ENCODE assay signal across 8 mouse cellular contexts in the genomic region with DNA sequence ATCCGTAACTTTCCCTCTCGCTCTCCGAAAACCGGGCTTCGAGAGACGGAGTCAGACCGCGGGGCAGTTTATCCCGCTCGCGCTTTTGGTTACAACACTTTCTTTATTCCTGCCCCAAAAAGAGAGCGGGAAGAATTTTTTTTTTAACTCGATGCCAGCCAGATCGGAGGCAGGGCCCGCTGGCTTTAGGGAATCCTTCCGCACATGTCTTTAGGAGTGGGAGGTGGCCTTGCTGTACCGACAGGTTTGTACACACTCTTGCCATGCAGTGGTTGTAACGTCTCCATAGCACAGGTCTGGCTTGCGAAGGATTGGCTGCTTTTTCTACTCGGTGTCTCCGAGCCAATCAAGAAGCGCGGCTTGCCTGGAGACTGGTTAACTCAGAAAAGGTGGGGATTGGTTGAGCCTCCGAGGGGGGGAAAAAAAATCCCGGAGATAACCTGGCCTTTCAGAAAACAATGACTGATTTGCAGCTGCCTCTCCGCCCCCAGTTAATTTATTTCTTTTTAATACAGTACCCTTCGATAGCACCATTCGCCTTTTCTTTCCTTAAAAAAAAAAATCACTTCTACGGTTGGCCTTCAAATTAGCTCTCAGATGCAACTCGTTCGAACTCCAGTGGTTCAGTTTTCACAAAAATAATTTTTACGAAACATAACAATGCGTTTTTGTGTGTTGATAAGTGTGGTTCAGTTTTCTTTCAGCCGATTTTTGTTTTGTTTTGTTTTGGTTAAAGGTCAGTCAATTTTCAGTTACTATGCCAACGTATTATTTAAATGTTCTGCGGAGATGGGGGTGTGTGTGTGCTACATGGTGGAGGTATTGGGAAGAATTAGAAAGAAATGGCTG. TPM values are rescaled to one million over a fixed set of nuclear protein-coding genes. Genes with fewer than 3 reads are reported as not detected.
DNase-seq lines count a peak whose midpoint lies in the region; ATAC-seq lines count a peak whose summit lies in the region.

No protein-coding gene starts in this region.

- 4% methylated on average over 36 of the region's 36 CpGs for WGBS in hindbrain, embryonic 15.5 days

- H3K27me3 ChIP-seq in hindbrain, embryonic 15.5 days, result no peaks in the 10 kb centered on the region

- no peaks in the 10 kb centered on the region for H3K36me3 ChIP-seq in hindbrain, embryonic 15.5 days

- no peaks in the 10 kb centered on the region for H3K9me3 ChIP-seq in hindbrain, embryonic 15.5 days

- peak overlapping the region; percentile 65 for H3K4me3 ChIP-seq in hindbrain, embryonic 15.5 days

- peak; percentile 88 for DNase-seq in gastrocnemius, adult 18-20 months (ENCODE audit: low spot score)
- peak; percentile 76 to 85 for DNase-seq in left cerebral cortex, adult 18-20 months (ENCODE audit: low spot score in 2 of 2)
- DNase-seq in lung, postnatal 4 days, result peak; percentile 89 to 93
- peak; percentile 95 for DNase-seq in retina, postnatal 1 day
- peak; percentile 83 for DNase-seq in thymus, postnatal 4 days

- ATAC-seq in activated CD4-positive, CD25-positive, alpha-beta regulatory T cell, adult 4 months, result peak; percentile 96
- peak; percentile 91 for ATAC-seq in common myeloid progenitor, adult 5-6 weeks (replicated peaks; ENCODE audit: low read depth, poor library complexity, severe bottlenecking)
- peak; percentile 89 for ATAC-seq in hindbrain, embryonic 15.5 days (ENCODE audit: low FRiP score, low read depth)

- H3K4me2 ChIP-seq in hindbrain, embryonic 15.5 days, result peak overlapping the region; percentile 81

- H3K27ac ChIP-seq in hindbrain, embryonic 15.5 days (replicated peaks), result peak overlapping the region; percentile 99

- H3K9ac ChIP-seq in hindbrain, embryonic 15.5 days, result peak overlapping the region; percentile 81

- H3K4me1 ChIP-seq in hindbrain, embryonic 15.5 days (replicated peaks), result peaks cover 11% of the 10 kb centered on the region

RNA-seq across cellular contexts. Expression of a gene that starts 1.7 kb away (rescaled TPM):
- polyA plus RNA-seq in activated CD4-positive, CD25-positive, alpha-beta regulatory T cell, adult 4 months (2017; shearing (Covaris generic)), result 10 to 100 TPM in 1 of 2 experiments, 1 to 10 TPM in 1; 7.8 to 15.6 TPM
- 49.1 and 67.5 TPM in 2 replicates for total RNA-seq in common myeloid progenitor, adult 5-6 weeks (2017)
- 1 to 10 TPM; 3.9 to 4.2 TPM for total RNA-seq in gastrocnemius, adult 18-20 months (2021)
- polyA plus RNA-seq in hindbrain, embryonic 15.5 days (2015; fragmentation: Nextera tagmentation; extraction: Ambion mirVana), result 14.3 and 15.7 TPM in 2 replicates
- 1 to 10 TPM; 4.5 to 6.3 TPM for total RNA-seq in left cerebral cortex, adult 18-20 months (2021)

Comparison
In these comparisons a context has a peak if more than half of its experiments do, and no peak if none do; other contexts are left out.
1. Peak in every context shown above with its lines: DNase-seq, ATAC-seq, H3K4me3 ChIP-seq and H3K27ac ChIP-seq.